Mouse (Mus musculus) gastrocnemius, postnatal 4 days (tissue): ENCODE data around the gene Parva. TPM values are rescaled to one million over a fixed set of nuclear protein-coding genes. Genes with fewer than 3 reads are reported as not detected.

Source experiments
- DNase-seq, 2 experiments: peaks; one replicate each; pipeline ENCODE4 v3.0.0; 2021 to 2022; ENCODE audit warnings: low spot score in 2 of 2, mixed read lengths in 2 of 2
- total RNA-seq, 2 experiments: library from RNA; stranded (reverse); gene quantifications; 2 replicates each; pipeline ENCODE4 v1.2.3; 2021

Parva gene
- total RNA-seq, 2 experiments from 2014 or later, result 73.8 to 77.9 TPM

GRCm38 (mm10) chr7:112472024-112472707, 44.9 kb downstream of the Parva start:
- DNase-seq, result no peak

GRCm38 (mm10) chr7:112472708-112473281, 45.5 kb downstream of the Parva start:
- DNase-seq, result no peak

- DNase-seq, result no peak
These were observed 46.5 kb downstream of the Parva start for GRCm38 (mm10) chr7:112473649-112474435.

- peak in 1 of 2 experiments; percentile 61 for DNase-seq
These were observed 51.8 kb downstream of the Parva start for GRCm38 (mm10) chr7:112479116-112479515.

- no peak for DNase-seq
These were observed 53.7 kb downstream of the Parva start for GRCm38 (mm10) chr7:112481031-112481430.

- no peak for DNase-seq
These were observed 55.3 kb downstream of the Parva start for GRCm38 (mm10) chr7:112482572-112482971.

- DNase-seq, result no peak
These were observed 56.1 kb downstream of the Parva start for GRCm38 (mm10) chr7:112483382-112483781.

GRCm38 (mm10) chr7:112490825-112491224, 63.5 kb downstream of the Parva start:
- no peak for DNase-seq

- no peak for DNase-seq
These were observed 64.4 kb downstream of the Parva start for GRCm38 (mm10) chr7:112491737-112492136.

- DNase-seq, result no peak
These were observed 68.6 kb downstream of the Parva start for GRCm38 (mm10) chr7:112495950-112496349.

- no peak for DNase-seq
These were observed 69.6 kb downstream of the Parva start for GRCm38 (mm10) chr7:112496921-112497320.

GRCm38 (mm10) chr7:112498591-112499301, 71.4 kb downstream of the Parva start:
- DNase-seq, result no peak

GRCm38 (mm10) chr7:112499453-112500133, 72.3 kb downstream of the Parva start:
- no peak for DNase-seq

GRCm38 (mm10) chr7:112500134-112500490, 72.8 kb downstream of the Parva start:
- DNase-seq, result no peak

- DNase-seq, result no peak
These were observed 74.9 kb downstream of the Parva start for GRCm38 (mm10) chr7:112502050-112502809.

GRCm38 (mm10) chr7:112502845-112503244, 75.5 kb downstream of the Parva start:
- DNase-seq, result no peak

- no peak for DNase-seq
These were observed 76.1 kb downstream of the Parva start for GRCm38 (mm10) chr7:112503448-112503847.

- DNase-seq, result no peak
These were observed 76.6 kb downstream of the Parva start for GRCm38 (mm10) chr7:112503917-112504316.

- DNase-seq, result no peak
These were observed 81.8 kb downstream of the Parva start for GRCm38 (mm10) chr7:112509107-112509506.

- no peak for DNase-seq
These were observed 83.2 kb downstream of the Parva start for GRCm38 (mm10) chr7:112510336-112511048.
